Mouse (Mus musculus) layer of hippocampus, adult 18-20 months (tissue): Measurements from ENCODE around the gene Aprt. TPM values are rescaled to one million over a fixed set of nuclear protein-coding genes. Genes with fewer than 3 reads are reported as not detected.
"Not testable (repeated sequence)": the region's sequence is repeated elsewhere in the genome, so short reads cannot be mapped to it uniquely, and the experiment has no call there.

ENCODE experiments used
- DNase-seq, 2 experiments: peaks; one replicate each; pipeline ENCODE4 v3.0.0; 2022; ENCODE audit warnings: low spot score in 2 of 2
- total RNA-seq, 2 experiments: library from RNA; stranded (reverse); gene quantifications; 2 replicates each; pipeline ENCODE4 v1.2.3; 2021

Gene Aprt
- total RNA-seq, 2 experiments from 2014 or later: 58.1 to 61.6 TPM

DNA sequence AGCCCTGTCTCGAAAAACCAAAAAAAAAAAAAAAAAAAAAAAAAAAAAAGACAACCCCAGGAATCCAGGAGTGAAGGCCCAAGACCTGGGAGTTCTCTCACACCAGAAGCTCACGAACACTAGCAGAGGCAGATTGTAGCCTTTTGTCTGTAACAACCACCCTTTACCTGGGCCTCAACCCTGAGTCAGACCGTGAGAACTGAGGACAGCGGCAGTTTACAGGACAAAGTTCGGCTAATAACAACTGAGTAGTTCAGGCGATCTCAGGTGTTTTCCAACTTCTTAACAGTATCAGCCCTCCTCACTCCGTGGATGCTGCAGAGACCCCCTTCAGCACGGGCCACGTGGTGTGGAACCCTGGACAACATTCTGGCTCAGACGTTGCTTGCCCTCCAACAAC is 10.0 kb upstream of the Aprt start:
- DNase-seq: no peak

GRCm38 (mm10) chr8:122586171-122586570 is 9.5 kb upstream of the Aprt start:
- no peak for DNase-seq

DNA sequence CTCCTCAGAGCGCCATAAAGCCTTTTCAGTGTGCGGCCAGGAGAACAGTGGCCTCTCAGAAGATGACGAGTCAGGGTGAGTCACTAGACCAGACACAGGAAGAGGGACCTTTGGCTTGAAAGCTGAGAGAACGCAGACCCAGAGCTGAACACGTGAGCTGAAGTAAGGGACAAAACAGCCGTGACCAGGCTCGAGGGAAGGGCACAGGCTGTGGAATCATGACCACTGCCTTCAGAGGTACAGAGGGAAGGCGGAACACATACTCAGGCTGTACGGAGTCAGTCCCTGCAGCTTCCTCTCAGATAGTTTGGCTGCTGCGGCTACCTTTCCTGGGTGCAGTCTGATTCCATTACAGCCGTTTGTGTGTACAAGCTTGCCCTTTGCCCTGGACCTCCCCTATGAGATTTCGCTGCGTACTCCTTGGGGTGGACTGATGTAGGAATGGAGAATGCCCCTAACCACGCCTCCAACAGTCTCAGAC is 8.7 kb upstream of the Aprt start:
- DNase-seq: no peak

GRCm38 (mm10) chr8:122584981-122585380 is 8.3 kb upstream of the Aprt start:
- no peak for DNase-seq

DNA sequence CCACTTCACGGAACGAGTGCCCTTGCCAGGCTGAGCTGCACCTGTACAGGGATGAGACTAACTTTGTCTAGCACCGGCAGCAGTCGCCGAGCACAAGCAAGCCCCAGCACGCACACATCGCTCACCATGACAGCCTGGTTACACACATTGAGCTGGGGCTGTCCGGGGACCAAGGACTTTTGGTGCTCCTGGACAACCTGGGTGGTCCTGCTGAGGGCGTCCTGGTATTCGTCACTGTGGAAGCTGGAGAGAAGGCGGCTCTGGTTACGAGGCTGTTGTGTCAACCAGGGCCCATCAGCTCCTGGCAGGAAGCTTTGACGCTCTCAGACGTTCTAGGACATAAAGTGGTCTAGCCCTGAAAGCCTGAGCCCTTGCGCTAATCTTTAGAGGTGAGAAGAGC is 4.2 kb upstream of the Aprt start:
- no peak for DNase-seq

GRCm38 (mm10) chr8:122579196-122579595 is 2.5 kb upstream of the Aprt start:
- DNase-seq: no peak

DNA sequence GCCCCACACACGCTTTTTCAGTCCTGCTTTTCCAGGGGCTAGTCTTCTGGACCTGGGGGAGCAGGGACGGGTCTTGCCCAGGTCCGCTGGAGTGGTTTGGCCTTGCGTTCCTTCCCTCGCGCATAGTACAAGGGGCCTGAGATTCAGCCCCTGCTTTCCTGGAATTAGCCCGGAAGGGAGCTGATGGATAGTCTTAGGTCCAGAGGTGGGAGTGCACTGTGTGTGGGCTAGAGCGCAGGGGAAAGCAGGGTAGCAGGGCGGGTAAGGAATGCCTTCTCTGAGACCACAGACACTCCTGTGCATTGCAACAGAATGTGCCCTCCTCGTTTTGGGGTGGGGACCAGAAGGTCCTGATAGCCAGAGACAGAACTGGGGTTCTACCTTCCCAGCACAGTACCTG is 407 bp upstream of the Aprt start:
- DNase-seq: no peak

GRCm38 (mm10) chr8:122575735-122576647 is 718 bp downstream of the Aprt start:
- no peak for DNase-seq

DNA sequence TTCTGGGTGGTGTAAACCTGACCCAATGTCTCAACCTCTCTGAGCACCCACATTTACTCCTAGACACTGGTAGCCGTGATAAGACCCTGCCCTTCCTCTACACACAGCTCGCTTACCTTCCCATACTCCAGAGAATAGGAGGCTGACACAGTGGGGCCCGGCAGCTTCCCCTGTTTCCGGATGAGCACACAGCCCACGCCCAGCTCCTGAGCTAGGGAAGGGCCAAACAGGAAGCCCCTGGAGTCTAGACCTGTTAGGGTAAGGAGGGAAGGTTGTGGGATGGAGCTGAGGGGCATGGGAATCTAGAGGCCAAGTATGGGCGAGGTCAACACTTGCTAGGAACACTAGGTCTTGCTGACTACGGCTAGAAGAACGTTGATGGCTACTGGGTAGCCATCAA is 1.4 kb downstream of the Aprt start:
- DNase-seq: no peak

DNA sequence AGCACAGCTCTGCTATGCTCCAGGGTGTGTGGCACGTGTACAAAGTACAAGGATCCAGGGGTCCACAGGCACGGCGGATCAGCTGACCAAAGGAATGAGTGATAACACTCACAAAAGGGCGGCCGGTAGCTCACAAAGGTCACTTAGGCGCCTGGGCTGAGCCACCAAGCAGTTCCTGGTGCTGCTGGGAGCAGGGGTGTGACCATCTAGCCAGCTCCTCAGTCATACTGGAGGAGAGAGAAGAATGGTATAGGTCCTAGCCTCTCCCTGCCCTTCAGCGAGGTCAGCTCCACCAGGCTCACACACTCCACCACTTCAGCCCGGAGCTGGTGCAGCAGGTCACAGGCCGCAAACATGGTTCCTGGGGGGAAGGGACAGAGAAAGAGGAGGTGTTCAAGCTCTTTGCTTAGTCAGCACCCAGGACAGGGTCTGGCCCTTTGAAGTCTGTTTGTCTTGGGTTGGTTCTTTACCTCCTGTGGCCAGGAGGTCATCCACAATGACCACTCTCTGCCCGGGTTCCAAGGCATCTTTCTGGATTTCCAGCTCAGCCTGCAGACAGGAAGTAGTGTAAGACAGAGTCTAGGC is 1.9 kb downstream of the Aprt start:
- no peak for DNase-seq

DNA sequence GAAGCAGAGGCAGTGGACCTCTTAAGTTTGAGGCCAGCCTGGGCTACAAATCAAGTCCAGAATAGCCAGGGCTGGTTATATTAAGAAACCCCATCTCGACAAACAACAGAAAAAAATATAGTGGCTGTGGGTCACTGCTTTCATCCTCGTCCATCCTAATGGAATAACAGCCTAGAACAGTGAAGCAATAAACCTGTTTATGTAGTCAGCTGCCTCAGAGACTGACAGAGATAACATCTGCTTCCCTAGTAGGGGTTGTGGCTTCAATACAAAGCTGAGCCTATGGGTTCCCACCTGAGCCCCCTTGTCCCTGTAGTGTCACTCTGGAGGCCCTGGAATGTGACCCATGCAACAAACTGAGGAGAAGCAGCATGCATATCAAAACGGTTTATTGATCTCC is 2.4 kb downstream of the Aprt start:
- no peak for DNase-seq

GRCm38 (mm10) chr8:122573577-122573976 is 3.1 kb downstream of the Aprt start:
- no peak for DNase-seq

GRCm38 (mm10) chr8:122573176-122573575 is 3.5 kb downstream of the Aprt start:
- DNase-seq: not testable (repeated sequence)

GRCm38 (mm10) chr8:122572751-122573150 is 4.0 kb downstream of the Aprt start:
- DNase-seq: no peak

- no peak for DNase-seq
These were observed 4.9 kb downstream of the Aprt start for GRCm38 (mm10) chr8:122571750-122572267.

DNA sequence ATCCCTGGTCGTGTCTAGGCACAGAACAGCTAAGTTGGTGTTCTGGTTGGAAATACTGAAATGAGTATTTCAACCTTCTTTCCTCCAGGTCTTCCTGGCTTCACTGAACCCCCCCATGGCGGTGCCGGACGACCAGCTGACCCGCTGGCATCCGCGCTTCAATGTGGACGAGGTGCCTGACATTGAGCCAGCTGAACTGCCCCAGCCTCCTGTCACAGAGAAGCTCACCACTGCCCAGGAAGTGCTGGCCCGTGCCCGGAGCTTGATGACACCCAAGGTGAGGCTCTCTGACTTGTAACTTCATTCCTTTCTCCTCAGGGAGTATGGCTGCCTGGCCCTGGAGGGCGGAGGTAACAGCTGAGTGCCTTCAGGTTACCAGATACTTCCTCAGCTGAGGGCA is 5.6 kb downstream of the Aprt start:
- no peak for DNase-seq

DNA sequence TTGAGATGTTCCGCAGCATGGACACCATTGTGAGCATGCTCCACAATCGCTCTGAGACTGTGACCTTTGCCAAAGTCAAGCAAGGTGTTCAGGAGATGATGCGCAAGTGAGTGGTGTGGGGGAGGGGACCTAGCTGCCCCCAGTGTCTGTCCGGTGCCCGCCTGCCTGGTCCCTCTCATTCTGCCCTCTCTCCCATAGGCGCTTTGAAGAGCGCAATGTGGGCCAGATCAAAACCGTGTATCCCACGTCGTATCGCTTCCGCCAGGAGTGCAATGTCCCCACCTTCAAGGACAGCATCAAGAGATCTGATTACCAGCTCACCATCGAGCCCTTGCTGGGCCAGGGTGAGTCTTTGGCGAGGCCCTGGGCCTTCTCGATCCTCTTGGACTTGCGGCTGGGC is 6.7 kb downstream of the Aprt start:
- DNase-seq: no peak

DNA sequence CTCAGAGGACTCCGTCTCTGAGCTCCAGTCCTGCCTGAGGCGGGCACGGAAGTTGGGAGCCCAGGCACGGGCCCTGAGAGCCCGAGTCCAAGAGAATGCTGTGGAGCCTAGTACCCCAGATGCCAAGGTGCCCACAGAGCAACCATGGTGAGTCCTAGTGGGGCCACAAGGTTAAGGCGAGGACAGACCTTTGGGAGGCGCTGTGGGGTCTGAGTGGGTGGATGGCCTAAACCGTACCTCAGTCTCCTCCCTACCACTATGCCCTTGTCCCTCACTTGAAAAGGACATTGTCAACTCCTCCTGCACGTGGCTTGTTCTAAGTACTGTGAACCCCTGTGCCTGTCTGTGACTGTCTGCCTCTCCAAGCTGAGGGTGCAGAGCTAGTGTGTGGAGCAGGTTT is 7.4 kb downstream of the Aprt start:
- DNase-seq: no peak

- no peak for DNase-seq
These were observed 7.8 kb downstream of the Aprt start for GRCm38 (mm10) chr8:122568881-122569309.

- DNase-seq: no peak
These were observed 8.6 kb downstream of the Aprt start for GRCm38 (mm10) chr8:122568109-122568504.

DNA sequence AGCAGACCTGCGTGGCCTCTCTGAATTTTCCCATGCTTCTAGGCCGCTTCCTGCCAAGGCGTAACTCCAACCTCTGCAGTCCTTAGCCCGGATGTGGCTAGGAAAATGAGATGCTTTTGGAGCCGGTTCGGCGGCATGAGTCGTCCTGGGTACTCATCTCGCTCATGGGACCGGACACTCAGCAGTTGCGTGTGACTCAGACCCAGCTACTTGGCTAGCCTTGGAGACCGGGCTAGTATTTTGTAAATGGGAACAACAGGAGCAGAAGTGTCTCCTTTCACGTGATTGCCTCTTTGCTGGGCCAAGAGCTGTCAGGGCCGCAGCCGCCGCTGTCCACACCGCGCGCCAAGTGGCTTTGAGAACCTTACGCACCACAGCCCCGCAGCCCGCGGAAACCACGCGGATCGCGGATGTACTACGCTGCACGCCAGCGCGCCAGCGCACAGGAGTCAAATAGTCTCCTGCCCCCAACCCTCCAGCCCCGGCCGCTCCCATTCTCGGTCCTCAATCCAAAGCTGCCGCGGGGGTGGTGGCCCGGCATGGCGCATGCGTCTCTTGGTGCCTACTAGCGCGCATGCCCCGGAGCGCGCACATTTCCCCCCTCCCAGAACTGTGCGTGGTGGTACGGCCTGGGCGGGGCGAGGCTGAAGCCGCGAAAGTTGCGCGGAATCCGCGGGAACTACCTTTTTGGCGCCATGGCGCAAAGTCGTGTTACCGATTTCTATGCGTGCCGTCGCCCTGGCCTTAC is 9.2 kb downstream of the Aprt start, which contains the start of gene Cdt1:
Gene Cdt1 (plus strand): TSS at position 655 of the 748 bp plus-strand sequence.
- DNase-seq: peak; percentile 92 to 96

- DNase-seq: no peak
These were observed 9.9 kb downstream of the Aprt start for GRCm38 (mm10) chr8:122566766-122567165.
